Mouse (Mus musculus) left cerebral cortex, postnatal 36 days (tissue): ENCODE results near the gene Esrrg. TPM values are rescaled to one million over a fixed set of nuclear protein-coding genes. Genes with fewer than 3 reads are reported as not detected.
A peak's percentile ranks its signal among the peaks of the same experiment; 100 is the strongest.

Source experiments
- DNase-seq, 2 experiments: peaks; one replicate each; pipeline ENCODE4 v3.0.0; 2021 to 2022; ENCODE audit warnings: low spot score in 2 of 2, mixed read lengths in 1 of 2
- intact Hi-C: fragments of 180-260 bp; cut with DNase I; formaldehyde crosslinking; loops from one replicate; pipeline ENCODE4 v1.15.1; 2025
- total RNA-seq, 2 experiments: library from RNA; stranded (reverse); gene quantifications; 2 replicates each; pipeline ENCODE4 v1.2.3; 2021

The Esrrg gene
- total RNA-seq, 2 experiments from 2014 or later = 29.8 to 30.6 TPM

GRCm38 (mm10) chr1:187889096-187889495 lies 280.5 kb downstream of the Esrrg start:
- DNase-seq = no peak
- intact Hi-C loops = no loop called here

- no peak for DNase-seq
- intact Hi-C loops = no loop called here
Observed at GRCm38 (mm10) chr1:187891262-187891661, 282.7 kb downstream of the Esrrg start.

GRCm38 (mm10) chr1:187895459-187895858 lies 286.9 kb downstream of the Esrrg start:
- DNase-seq = no peak
- intact Hi-C loops = no loop called here

GRCm38 (mm10) chr1:187896291-187896690 lies 287.7 kb downstream of the Esrrg start:
- DNase-seq = no peak

GRCm38 (mm10) chr1:187896910-187897309 lies 288.3 kb downstream of the Esrrg start:
- no peak for DNase-seq
- intact Hi-C loops = no loop called here

More at GRCm38 (mm10) chr1:187896291-187896690, 287.7 kb downstream of the Esrrg start:
- intact Hi-C loops = no loop called here

GRCm38 (mm10) chr1:187899541-187899940 lies 290.9 kb downstream of the Esrrg start:
- no peak for DNase-seq
- intact Hi-C loops = no loop called here

- intact Hi-C loops = no loop called here
- DNase-seq = no peak
Observed at GRCm38 (mm10) chr1:187900756-187901155, 292.2 kb downstream of the Esrrg start.

GRCm38 (mm10) chr1:187902176-187902575 lies 293.6 kb downstream of the Esrrg start:
- intact Hi-C loops = no loop called here
- DNase-seq = no peak

- no peak for DNase-seq
- intact Hi-C loops = no loop called here
Observed at GRCm38 (mm10) chr1:187904731-187905130, 296.1 kb downstream of the Esrrg start.

- intact Hi-C loops = no loop called here
- DNase-seq = no peak
Observed at GRCm38 (mm10) chr1:187907407-187907806, 298.8 kb downstream of the Esrrg start.

GRCm38 (mm10) chr1:187907871-187908270 lies 299.3 kb downstream of the Esrrg start:
- DNase-seq = no peak
- intact Hi-C loops = no loop called here

GRCm38 (mm10) chr1:187910718-187911117 lies 302.1 kb downstream of the Esrrg start:
- intact Hi-C loops = no loop called here
- peak; percentile 15 to 24 for DNase-seq

- intact Hi-C loops = no loop called here
- no peak for DNase-seq
Observed at GRCm38 (mm10) chr1:187911201-187911600, 302.6 kb downstream of the Esrrg start.

- no peak for DNase-seq
- intact Hi-C loops = no loop called here
Observed at GRCm38 (mm10) chr1:187918303-187918702, 309.7 kb downstream of the Esrrg start.

- no peak for DNase-seq
- intact Hi-C loops = no loop called here
Observed at GRCm38 (mm10) chr1:187918939-187919338, 310.3 kb downstream of the Esrrg start.

- intact Hi-C loops = no loop called here
- DNase-seq = no peak
Observed at GRCm38 (mm10) chr1:187920156-187920777, 311.7 kb downstream of the Esrrg start.

GRCm38 (mm10) chr1:187931146-187931545 lies 322.6 kb downstream of the Esrrg start:
- intact Hi-C loops = loop anchor here (2.0 kb wide), 1 partner anchor 50 kb away; no protein-coding TSS in a partner anchor
- DNase-seq = no peak

GRCm38 (mm10) chr1:187938652-187939051 lies 330.1 kb downstream of the Esrrg start:
- intact Hi-C loops = no loop called here
- no peak for DNase-seq

GRCm38 (mm10) chr1:187939078-187939477 lies 330.5 kb downstream of the Esrrg start:
- intact Hi-C loops = no loop called here
- no peak for DNase-seq

GRCm38 (mm10) chr1:187951506-187951905 lies 342.9 kb downstream of the Esrrg start:
- intact Hi-C loops = no loop called here
- no peak for DNase-seq

GRCm38 (mm10) chr1:187956702-187957101 lies 348.1 kb downstream of the Esrrg start:
- intact Hi-C loops = no loop called here
- DNase-seq = no peak

- no peak for DNase-seq
- intact Hi-C loops = no loop called here
Observed at GRCm38 (mm10) chr1:187959192-187959591, 350.6 kb downstream of the Esrrg start.
